Mouse (Mus musculus) brain, embryonic 14.5 days (tissue): ENCODE measurements at regions not wholly inside any gene's neighbourhood (a gene's known extent, or its start where the extent isn't known, plus 50 kb on each side); places are given as distances from the start of the nearest gene placed in this dataset.

ENCODE experiments used
- DNase-seq: peaks from one replicate; pipeline ENCODE4 v3.0.0-alpha.2; 2011; ENCODE audit warnings: low read depth
- CTCF ChIP-seq: fragments of 200-500 bp; IDR thresholded peaks from 2 replicates; pipeline ENCODE4 v1.5.1; 2012; ENCODE audit warnings: inconsistent platforms, mild to moderate bottlenecking, moderate library complexity, borderline replicate concordance; ENCODE audit not compliant: insufficient read depth, insufficient read length; ENCODE audit errors: extremely low read depth
- POLR2A ChIP-seq: fragments of 200-500 bp; IDR thresholded peaks from 2 replicates; pipeline ENCODE4 v1.6.1; 2012; ENCODE audit warnings: mild to moderate bottlenecking, inconsistent platforms, borderline replicate concordance; ENCODE audit not compliant: poor library complexity, insufficient read depth, insufficient read length, severe bottlenecking; ENCODE audit errors: extremely low read depth

- TF ChIP-seq POLR2A, result no peak
- TF ChIP-seq CTCF, result no peak
- no peak for DNase-seq
These were observed 267.2 kb downstream of the Basp1 start for GRCm38 (mm10) chr15:25146371-25146770.

GRCm38 (mm10) chr15:25144228-25144627 is 269.3 kb downstream of the Basp1 start:
- no peak for DNase-seq
- TF ChIP-seq CTCF, result no peak

- TF ChIP-seq POLR2A, result no peak
- TF ChIP-seq CTCF, result no peak
- peak; percentile 73 for DNase-seq
These were observed 273.0 kb downstream of the Basp1 start for GRCm38 (mm10) chr15:25140389-25141181.

- TF ChIP-seq POLR2A, result no peak
- TF ChIP-seq CTCF, result no peak
- DNase-seq, result peak; percentile 38
These were observed 276.5 kb downstream of the Basp1 start for GRCm38 (mm10) chr15:25137091-25137490.

GRCm38 (mm10) chr15:25135471-25136262 is 277.9 kb downstream of the Basp1 start:
- no peak for DNase-seq
- no peak for TF ChIP-seq POLR2A
- no peak for TF ChIP-seq CTCF

- TF ChIP-seq POLR2A, result no peak
- no peak for TF ChIP-seq CTCF
- DNase-seq, result no peak
These were observed 283.5 kb downstream of the Basp1 start for GRCm38 (mm10) chr15:25130096-25130495.

- peak; percentile 56 for DNase-seq
- TF ChIP-seq POLR2A (no peak), CTCF (no peak)
These were observed 284.0 kb downstream of the Basp1 start for GRCm38 (mm10) chr15:25129572-25129971.

GRCm38 (mm10) chr15:25120441-25120840 is 293.1 kb downstream of the Basp1 start:
- peak; percentile 33 for DNase-seq
- TF ChIP-seq CTCF, result no peak
- TF ChIP-seq POLR2A, result no peak

GRCm38 (mm10) chr15:25117980-25118379 is 295.6 kb downstream of the Basp1 start:
- no peak for DNase-seq
- TF ChIP-seq POLR2A (no peak), CTCF (no peak)

GRCm38 (mm10) chr15:25102727-25103126 is 310.8 kb downstream of the Basp1 start:
- DNase-seq, result no peak

GRCm38 (mm10) chr15:25093758-25094157 is 319.8 kb downstream of the Basp1 start:
- DNase-seq, result peak; percentile 76

More at GRCm38 (mm10) chr15:25102727-25103126, 310.8 kb downstream of the Basp1 start:
- TF ChIP-seq POLR2A, result no peak
- no peak for TF ChIP-seq CTCF

More at GRCm38 (mm10) chr15:25093758-25094157, 319.8 kb downstream of the Basp1 start:
- TF ChIP-seq CTCF, result no peak
- no peak for TF ChIP-seq POLR2A
